In genomic region chr8:61316012-61316767, GRCm38 (mm10) we compare ENCODE assay signal across 16 mouse cellular contexts.
A peak's percentile ranks its signal among the peaks of the same experiment; 100 is the strongest.
DNase-seq lines count a peak whose midpoint lies in the region; ATAC-seq and TF ChIP-seq lines count a peak whose summit lies in the region.
"Had no signal": no experiment of that assay in that cellular context is flagged by ENCODE, and none has a peak within 500 bp of the region (broad histone marks: within the 10 kb centered on the region; RNA-seq: fewer than 3 reads in every experiment).

No protein-coding gene starts in this region.

- no peak for TF ChIP-seq POLR2A in kidney, adult 2 months (IDR thresholded peaks at IDR 0.05; ENCODE audit: low read depth, low read length)
- TF ChIP-seq POLR2A in small intestine, adult 2 months (IDR thresholded peaks at IDR 0.05; ENCODE audit: low read depth, low read length): no peak

- H3K36me3 ChIP-seq in kidney, adult 2 months (ENCODE audit: control insufficient read depth, insufficient read depth, low read length): no peaks in the 10 kb centered on the region
- H3K36me3 ChIP-seq in midbrain, embryonic 12.5 days: no peaks in the 10 kb centered on the region
- no peaks in the 10 kb centered on the region for H3K36me3 ChIP-seq in midbrain, embryonic 15.5 days (replicated peaks)
- no peaks in the 10 kb centered on the region for H3K36me3 ChIP-seq in small intestine, adult 2 months (ENCODE audit: control insufficient read depth, insufficient read depth, low read length)
- H3K36me3 ChIP-seq: neural tube, embryonic 15.5 days; stomach, embryonic 15.5 days had no signal

- no peak for DNase-seq in frontal cortex, postnatal 36 days (ENCODE audit: low spot score in 2 of 2)
- DNase-seq in kidney, adult 2 months: no peak
- no peak for DNase-seq in kidney, adult 9 months
- DNase-seq in ovary, postnatal 14 days (ENCODE audit: low spot score): no peak
- DNase-seq: gastrocnemius, postnatal 36 days; right cerebral cortex, postnatal 4 days; thymus, postnatal 25 days had no signal

- TF ChIP-seq CTCF in kidney, adult 2 months (conservative IDR thresholded peaks at IDR 0.05; ENCODE audit: insufficient read depth, insufficient read length, low read depth, low read length): no peak
- no peak for TF ChIP-seq CTCF in small intestine, adult 2 months (IDR thresholded peaks at IDR 0.05; ENCODE audit: extremely low read depth, insufficient read length, insufficient replicate concordance, low read depth, low read length)

- peak; percentile 69 for ATAC-seq in frontal cortex, adult (ENCODE audit: low TSS enrichment)
- no peak for ATAC-seq in midbrain, embryonic 12.5 days (ENCODE audit: low FRiP score, low read depth)
- ATAC-seq in midbrain, embryonic 15.5 days (replicated peaks): no peak
- ATAC-seq: inflammation-experienced regulatory T-cells, adult 6 months; midbrain, embryonic 16.5 days; Patski had no signal

- H3K4me2 ChIP-seq in midbrain, embryonic 12.5 days (replicated peaks): no peak overlapping the region
- no peak overlapping the region for H3K4me2 ChIP-seq in midbrain, embryonic 15.5 days
- H3K4me2 ChIP-seq: neural tube, embryonic 15.5 days; stomach, embryonic 15.5 days had no signal

- H3K4me1 ChIP-seq in kidney, adult 2 months (ENCODE audit: control insufficient read depth, insufficient read depth, low read length): peaks cover 5% of the 10 kb centered on the region; the same call in 1 of the 2 replicates
- peaks cover 9% of the 10 kb centered on the region; the same call in 1 of the 2 replicates for H3K4me1 ChIP-seq in midbrain, embryonic 12.5 days
- H3K4me1 ChIP-seq in midbrain, embryonic 15.5 days: peaks cover 11% of the 10 kb centered on the region; the same call in 1 of the 2 replicates
- peaks cover 11% of the 10 kb centered on the region; the same call in 1 of the 2 replicates for H3K4me1 ChIP-seq in small intestine, adult 2 months (ENCODE audit: control insufficient read depth, insufficient read depth, insufficient read length, low read length)
- H3K4me1 ChIP-seq: stomach, embryonic 15.5 days had no signal

- no peak overlapping the region for H3K4me3 ChIP-seq in kidney, adult 2 months (ENCODE audit: insufficient read depth, low read depth, low read length)
- no peak overlapping the region for H3K4me3 ChIP-seq in midbrain, embryonic 12.5 days
- no peak overlapping the region for H3K4me3 ChIP-seq in midbrain, embryonic 15.5 days
- no peak overlapping the region for H3K4me3 ChIP-seq in small intestine, adult 2 months (ENCODE audit: low read depth, low read length)
- H3K4me3 ChIP-seq: neural tube, embryonic 15.5 days; stomach, embryonic 15.5 days had no signal

- H3K9ac ChIP-seq in midbrain, embryonic 12.5 days (replicated peaks): no peak overlapping the region
- no peak overlapping the region for H3K9ac ChIP-seq in midbrain, embryonic 15.5 days
- H3K9ac ChIP-seq: neural tube, embryonic 15.5 days; stomach, embryonic 15.5 days had no signal

- H3K27me3 ChIP-seq in kidney, adult 2 months (replicated peaks; ENCODE audit: control insufficient read depth, insufficient read depth, low read length): no peaks in the 10 kb centered on the region
- no peaks in the 10 kb centered on the region for H3K27me3 ChIP-seq in midbrain, embryonic 12.5 days
- H3K27me3 ChIP-seq in midbrain, embryonic 15.5 days (replicated peaks): no peaks in the 10 kb centered on the region
- H3K27me3 ChIP-seq in small intestine, adult 2 months (ENCODE audit: control insufficient read depth, insufficient read depth, low read length): no peaks in the 10 kb centered on the region
- H3K27me3 ChIP-seq: neural tube, embryonic 15.5 days; Patski; stomach, embryonic 15.5 days had no signal

- peak overlapping the region; percentile 90 for H3K27ac ChIP-seq in kidney, adult 2 months (ENCODE audit: insufficient read depth, low read depth, low read length)
- 0 out of 2 replicates have a peak overlapping the region, but pooled peaks have one; percentile 6 for H3K27ac ChIP-seq in midbrain, embryonic 12.5 days (replicated peaks)
- H3K27ac ChIP-seq in midbrain, embryonic 15.5 days: no peak overlapping the region
- H3K27ac ChIP-seq in small intestine, adult 2 months (ENCODE audit: insufficient read depth, low read depth, low read length): peak overlapping the region; percentile 41; the same call in 1 of the 2 replicates
- H3K27ac ChIP-seq: stomach, embryonic 15.5 days had no signal

- WGBS in kidney, adult 2 months: 29% methylated on average over 10 of the region's 10 CpGs
- WGBS in midbrain, embryonic 12.5 days: 81% methylated on average over 10 of the region's 10 CpGs
- 71% methylated on average over 10 of the region's 10 CpGs for WGBS in midbrain, embryonic 15.5 days
- WGBS in small intestine, adult 2 months: 28% methylated on average over 10 of the region's 10 CpGs

- H3K9me3 ChIP-seq in midbrain, embryonic 12.5 days: no peaks in the 10 kb centered on the region
- H3K9me3 ChIP-seq in midbrain, embryonic 15.5 days: no peaks in the 10 kb centered on the region
- H3K9me3 ChIP-seq: neural tube, embryonic 15.5 days; stomach, embryonic 15.5 days had no signal
